Mouse (Mus musculus): ENCODE results near the gene Ring1. TPM values are rescaled to one million over a fixed set of nuclear protein-coding genes. Genes with fewer than 3 reads are reported as not detected.
A peak's percentile ranks its signal among the peaks of the same experiment; 100 is the strongest.
"Not testable (repeated sequence)": the region's sequence is repeated elsewhere in the genome, so short reads cannot be mapped to it uniquely, and the experiment has no call there.

Gene Ring1
- polyA plus RNA-seq, 1 experiment, result 38.4 TPM

- H3K4me3 ChIP-seq (ENCODE audit: control insufficient read depth, insufficient read depth, low read length), result peak within 1 kb of the TSS; percentile 82
- WGBS, result under 1% methylated on average over 30 of the region's 30 CpGs
- peak; percentile 84 for DNase-seq
- H3K4me1 ChIP-seq (replicated peaks; ENCODE audit: control insufficient read depth, insufficient read depth, low read length), result no peaks in the 10 kb centered on the region
- H3K36me3 ChIP-seq (ENCODE audit: control insufficient read depth, insufficient read depth, low read length), result no peaks in the 10 kb centered on the region
- peak; percentile 94 for TF ChIP-seq POLR2A (IDR thresholded peaks at IDR 0.05; ENCODE audit: control insufficient read depth, extremely low read depth, insufficient read depth, low read length, poor library complexity)
- TF ChIP-seq CTCF (IDR thresholded peaks at IDR 0.05; ENCODE audit: borderline replicate concordance, control insufficient read depth, extremely low read depth, insufficient read depth, low read length, poor library complexity), result 0 out of 2 replicates have a peak, but pooled peaks have one; percentile 14
- no peaks in the 10 kb centered on the region for H3K27me3 ChIP-seq (ENCODE audit: control insufficient read depth, insufficient read depth, low read length)
- H3K27ac ChIP-seq (ENCODE audit: control insufficient read depth, insufficient read depth, low read length), result peak within 1 kb of the TSS; percentile 48; the same call in 1 of the 2 replicates
Measured at GRCm38 (mm10) chr17:34000150-34000537, 24.3 kb downstream of the Ring1 start, which contains the start of gene H2-K1. Gene H2-K1, minus strand, starts transcription at chr17:34000347.

DNA sequence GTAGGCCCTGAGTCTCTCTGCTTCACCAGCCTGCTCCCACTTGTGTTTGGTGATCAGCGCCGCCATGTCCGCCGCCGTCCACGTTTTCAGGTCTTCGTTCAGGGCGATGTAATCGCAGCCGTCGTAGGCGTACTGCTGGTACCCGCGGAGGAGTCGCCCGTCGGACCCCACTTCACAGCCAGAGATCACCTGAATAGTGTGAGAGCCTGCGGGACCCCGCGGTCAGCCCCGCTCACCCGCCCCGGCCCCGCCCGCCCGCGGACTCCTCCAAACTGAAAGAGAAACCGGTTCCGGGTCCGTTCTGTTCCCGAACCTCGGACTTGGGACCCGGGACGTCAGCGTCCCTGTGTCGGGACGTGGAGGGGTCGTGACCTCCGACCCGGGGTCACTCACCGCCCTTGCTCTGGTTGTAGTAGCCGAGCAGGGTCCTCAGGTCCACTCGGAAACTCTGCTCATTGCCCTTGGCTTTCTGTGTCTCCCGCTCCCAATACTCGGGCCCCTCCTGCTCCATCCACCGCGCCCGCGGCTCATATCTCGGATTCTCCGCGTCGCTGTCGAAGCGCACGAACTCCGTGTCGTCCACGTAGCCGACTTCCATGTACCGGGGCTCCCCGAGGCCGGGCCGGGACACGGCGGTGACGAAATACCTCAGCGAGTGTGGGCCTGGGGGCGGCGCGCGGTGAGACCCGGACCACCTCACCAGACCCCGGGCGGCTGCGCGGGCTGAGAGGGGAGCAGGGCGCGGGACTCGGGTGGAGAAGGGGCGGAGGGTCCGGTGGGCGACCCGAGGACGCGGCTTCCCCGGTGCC, 24.9 kb downstream of the Ring1 start:
- H3K27ac ChIP-seq (ENCODE audit: control insufficient read depth, insufficient read depth, low read length), result no peak overlapping the region
- under 1% methylated on average over 87 of the region's 87 CpGs for WGBS
- H3K4me3 ChIP-seq (ENCODE audit: control insufficient read depth, insufficient read depth, low read length), result peak overlapping the region; percentile 82
- no peak for TF ChIP-seq CTCF (IDR thresholded peaks at IDR 0.05; ENCODE audit: borderline replicate concordance, control insufficient read depth, extremely low read depth, insufficient read depth, low read length, poor library complexity)
- no peak for TF ChIP-seq POLR2A (IDR thresholded peaks at IDR 0.05; ENCODE audit: control insufficient read depth, extremely low read depth, insufficient read depth, low read length, poor library complexity)
- no peaks in the 10 kb centered on the region for H3K4me1 ChIP-seq (replicated peaks; ENCODE audit: control insufficient read depth, insufficient read depth, low read length)
- no peak for DNase-seq
- no peaks in the 10 kb centered on the region for H3K36me3 ChIP-seq (ENCODE audit: control insufficient read depth, insufficient read depth, low read length)
- H3K27me3 ChIP-seq (ENCODE audit: control insufficient read depth, insufficient read depth, low read length), result no peaks in the 10 kb centered on the region

DNA sequence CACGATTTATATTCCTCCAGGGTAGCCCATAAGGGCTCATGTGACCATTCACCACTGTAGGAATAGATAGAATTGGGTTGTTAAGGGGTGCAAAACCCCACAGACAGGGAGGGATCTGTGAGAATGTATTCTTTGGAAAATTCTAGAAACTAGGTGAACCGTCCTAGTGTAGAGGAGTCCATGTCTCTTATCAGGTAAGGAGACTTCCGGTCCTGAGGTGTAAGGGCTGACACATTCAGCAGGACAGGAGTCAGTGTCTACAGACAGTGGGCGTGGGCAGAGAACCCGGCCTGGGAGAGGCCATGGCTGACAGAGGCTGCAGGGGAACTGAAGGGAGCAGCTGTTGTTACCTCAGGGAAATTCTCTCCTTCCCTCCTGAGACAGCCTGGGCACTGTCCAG, 25.8 kb downstream of the Ring1 start:
- not testable (repeated sequence) for H3K4me1 ChIP-seq (replicated peaks; ENCODE audit: control insufficient read depth, insufficient read depth, low read length); H3K27ac ChIP-seq (ENCODE audit: control insufficient read depth, insufficient read depth, low read length); DNase-seq; H3K36me3 ChIP-seq (ENCODE audit: control insufficient read depth, insufficient read depth, low read length); H3K27me3 ChIP-seq (ENCODE audit: control insufficient read depth, insufficient read depth, low read length)
- H3K4me3 ChIP-seq (ENCODE audit: control insufficient read depth, insufficient read depth, low read length), result peak overlapping the region; percentile 82
- WGBS, result 32% methylated on average over 5 of the region's 5 CpGs

DNA sequence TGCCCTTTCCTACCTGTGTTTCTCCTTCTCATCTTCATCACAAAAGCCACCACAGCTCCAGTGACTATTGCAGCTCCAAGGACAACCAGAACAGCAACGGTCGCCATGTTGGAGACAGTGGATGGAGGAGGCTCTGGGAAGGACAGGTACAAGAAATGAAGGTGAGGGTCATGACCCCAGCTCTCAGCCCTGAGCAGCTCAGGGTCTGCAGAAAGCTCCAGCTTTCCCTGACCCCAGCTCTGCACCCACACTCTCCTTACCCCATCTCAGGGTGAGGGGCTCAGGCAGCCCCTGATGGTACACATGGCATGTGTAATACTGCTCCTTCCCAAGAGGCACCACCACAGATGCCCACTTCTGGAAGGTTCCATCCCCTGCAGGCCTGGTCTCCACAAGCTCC, 27.5 kb downstream of the Ring1 start:
- not testable (repeated sequence) for H3K4me3 ChIP-seq (ENCODE audit: control insufficient read depth, insufficient read depth, low read length); H3K4me1 ChIP-seq (replicated peaks; ENCODE audit: control insufficient read depth, insufficient read depth, low read length); H3K27me3 ChIP-seq (ENCODE audit: control insufficient read depth, insufficient read depth, low read length); H3K36me3 ChIP-seq (ENCODE audit: control insufficient read depth, insufficient read depth, low read length); H3K27ac ChIP-seq (ENCODE audit: control insufficient read depth, insufficient read depth, low read length); DNase-seq
- WGBS, result 98% methylated on average over 2 of the region's 2 CpGs

DNA sequence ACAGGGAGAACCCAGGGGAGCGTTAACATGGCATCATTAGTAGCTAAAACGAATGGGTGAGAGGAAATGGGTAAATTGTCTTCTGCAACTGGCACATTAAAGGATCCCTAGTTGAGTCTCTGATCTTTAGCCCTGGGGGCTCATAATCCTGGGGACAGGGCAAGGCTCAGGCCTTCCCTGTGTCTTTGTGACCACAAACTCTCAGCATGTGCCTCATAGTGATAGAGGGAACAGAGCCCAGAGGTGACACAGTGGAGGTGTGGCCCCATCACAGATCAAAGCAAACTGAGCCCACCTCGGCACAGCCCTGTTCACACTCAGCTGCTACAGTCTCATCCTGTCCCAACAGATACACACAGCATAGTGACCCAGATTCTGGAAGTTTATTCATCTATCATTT, 28.8 kb downstream of the Ring1 start:
- Histone ChIP-seq H3K4me3 (ENCODE audit: control insufficient read depth, insufficient read depth, low read length) (no peak overlapping the region), H3K27ac (ENCODE audit: control insufficient read depth, insufficient read depth, low read length) (no peak overlapping the region), H3K36me3 (ENCODE audit: control insufficient read depth, insufficient read depth, low read length) (no peaks in the 10 kb centered on the region), H3K27me3 (ENCODE audit: control insufficient read depth, insufficient read depth, low read length) (no peaks in the 10 kb centered on the region), H3K4me1 (replicated peaks; ENCODE audit: control insufficient read depth, insufficient read depth, low read length) (no peaks in the 10 kb centered on the region)
- no peak for TF ChIP-seq POLR2A (IDR thresholded peaks at IDR 0.05; ENCODE audit: control insufficient read depth, extremely low read depth, insufficient read depth, low read length, poor library complexity)
- no peak for TF ChIP-seq CTCF (IDR thresholded peaks at IDR 0.05; ENCODE audit: borderline replicate concordance, control insufficient read depth, extremely low read depth, insufficient read depth, low read length, poor library complexity)
- WGBS, result 75% methylated on average over 3 of the region's 3 CpGs
- no peak for DNase-seq

DNA sequence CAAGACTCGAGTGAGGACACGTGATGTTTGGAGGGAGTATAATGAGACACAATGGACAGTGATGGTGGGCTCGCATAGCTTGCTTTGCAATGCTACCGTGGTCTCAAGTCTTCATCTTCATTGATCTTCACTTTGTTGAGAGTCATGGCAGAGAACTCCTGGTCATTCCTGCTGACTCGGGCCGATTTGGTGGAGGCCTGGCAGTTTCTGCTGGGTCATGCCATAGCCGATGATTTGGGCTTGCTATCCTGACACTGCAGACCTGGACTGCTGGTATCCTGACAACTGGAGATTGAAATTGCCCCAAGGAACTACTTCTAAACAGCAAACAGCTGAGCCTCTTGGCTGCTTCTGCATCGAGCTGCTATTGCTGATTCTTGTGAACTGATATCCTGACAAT, 29.5 kb downstream of the Ring1 start:
- no peaks in the 10 kb centered on the region for H3K4me1 ChIP-seq (replicated peaks; ENCODE audit: control insufficient read depth, insufficient read depth, low read length)
- H3K27me3 ChIP-seq (ENCODE audit: control insufficient read depth, insufficient read depth, low read length), result no peaks in the 10 kb centered on the region
- H3K36me3 ChIP-seq (ENCODE audit: control insufficient read depth, insufficient read depth, low read length), result no peaks in the 10 kb centered on the region
- no peak for DNase-seq
- WGBS, result 97% methylated on average over 8 of the region's 8 CpGs
- no peak overlapping the region for H3K27ac ChIP-seq (ENCODE audit: control insufficient read depth, insufficient read depth, low read length)
- TF ChIP-seq POLR2A (IDR thresholded peaks at IDR 0.05; ENCODE audit: control insufficient read depth, extremely low read depth, insufficient read depth, low read length, poor library complexity) (no peak), CTCF (IDR thresholded peaks at IDR 0.05; ENCODE audit: borderline replicate concordance, control insufficient read depth, extremely low read depth, insufficient read depth, low read length, poor library complexity) (no peak)
- H3K4me3 ChIP-seq (ENCODE audit: control insufficient read depth, insufficient read depth, low read length), result no peak overlapping the region

Measured in thymus, adult 2 months (tissue).